Comparison of ENCODE assay signal across 21 mouse cellular contexts in the genomic region with DNA sequence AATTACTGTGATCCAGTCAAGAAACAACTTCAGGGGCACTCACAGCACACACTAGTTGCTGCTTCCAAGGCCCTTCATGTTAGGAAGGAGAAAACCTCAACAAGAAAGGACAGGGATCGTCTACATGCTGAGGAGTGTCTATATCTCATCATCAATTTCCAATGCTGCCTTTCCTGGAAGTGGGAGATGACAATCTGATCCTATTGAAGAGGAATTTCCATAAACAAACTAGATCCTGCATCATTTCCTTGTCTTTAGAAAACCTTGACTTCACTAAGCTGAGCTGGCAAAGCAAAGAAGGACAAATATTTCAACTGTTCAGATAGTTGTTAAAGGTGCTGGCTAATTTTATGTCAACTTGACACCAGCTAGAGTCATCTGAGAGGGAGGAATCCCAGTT.
DNase-seq lines count a peak whose midpoint lies in the region; ATAC-seq and TF ChIP-seq lines count a peak whose summit lies in the region.
"Had no signal": no experiment of that assay in that cellular context is flagged by ENCODE, and none has a peak within 500 bp of the region (broad histone marks: within the 10 kb centered on the region; RNA-seq: fewer than 3 reads in every experiment).

No protein-coding gene starts in this region.

- peak; percentile 98 for TF ChIP-seq EP300 in lung, postnatal 0 days (IDR thresholded peaks at IDR 0.05)

- H3K9me3 ChIP-seq in lung, postnatal 0 days (ENCODE audit: low read length) = no peaks in the 10 kb centered on the region

- H3K4me1 ChIP-seq in lung, postnatal 0 days (ENCODE audit: insufficient read depth, low read depth, low read length) = no peaks in the 10 kb centered on the region; the same call in 1 of the 2 replicates
- peaks cover 11% of the 10 kb centered on the region for H3K4me1 ChIP-seq in lung, adult 2 months (ENCODE audit: control insufficient read depth, insufficient read depth, low read length)

- H3K36me3 ChIP-seq in lung, postnatal 0 days (ENCODE audit: insufficient read depth, low read length) = no peaks in the 10 kb centered on the region
- H3K36me3 ChIP-seq: G1E had no signal

- TF ChIP-seq CTCF in lung, postnatal 0 days (IDR thresholded peaks at IDR 0.05) = no peak
- no peak for TF ChIP-seq CTCF in lung, adult 2 months (IDR thresholded peaks at IDR 0.05; ENCODE audit: insufficient read depth, low read length)

- no peak for TF ChIP-seq POLR2A in lung, adult 2 months (IDR thresholded peaks at IDR 0.05; ENCODE audit: borderline replicate concordance, extremely low read depth, low read depth, low read length)

- DNase-seq in lung, postnatal 0 days (ENCODE audit: low spot score) = peak; percentile 43
- DNase-seq in lung, adult 18-20 months = no peak
- DNase-seq in lung, postnatal 25 days (ENCODE audit: low spot score) = peak; percentile 33
- no peak for DNase-seq in lung, postnatal 14 days
- DNase-seq in lung, postnatal 36 days = peak; percentile 37
- DNase-seq in lung, adult 2 months = no peak
- DNase-seq: adrenal gland, adult 2 months; adrenal gland, adult 8-10 months; adrenal gland, postnatal 10 days; adrenal gland, postnatal 14 days; adrenal gland, postnatal 25 days; adrenal gland, postnatal 36 days; B cell, adult 2 months; cerebellum, adult 11 months; cerebellum, adult 11-12 months; cerebellum, adult 18-20 months had no signal

- no peak overlapping the region for H3K9ac ChIP-seq in lung, postnatal 0 days (replicated peaks; ENCODE audit: low read depth)

- WGBS in lung, postnatal 0 days = 24% methylated on average over 1 of the region's 1 CpGs
- 45% methylated on average over 1 of the region's 1 CpGs for WGBS in lung, adult 2 months

- no peak overlapping the region for H3K4me3 ChIP-seq in lung, postnatal 0 days (ENCODE audit: low read depth, low read length)
- no peak overlapping the region for H3K4me3 ChIP-seq in lung, adult 2 months (replicated peaks; ENCODE audit: extremely low read depth, low read depth, low read length)

- ATAC-seq in lung, postnatal 0 days = peak; percentile 46
- ATAC-seq: activated CD4-positive, CD25-positive, alpha-beta regulatory T cell, adult 4 months; CD4-positive, CD25-positive, alpha-beta regulatory T cell, adult 4 months; Patski had no signal

- H3K4me2 ChIP-seq in lung, postnatal 0 days (replicated peaks; ENCODE audit: low read depth, low read length) = no peak overlapping the region

- H3K27me3 ChIP-seq in lung, postnatal 0 days (replicated peaks; ENCODE audit: insufficient read depth, low read length) = no peaks in the 10 kb centered on the region
- H3K27me3 ChIP-seq: CH12.LX, Patski had no signal

- no peak overlapping the region for H3K27ac ChIP-seq in lung, postnatal 0 days (ENCODE audit: low read length)

Comparison
In these comparisons a context has a peak if more than half of its experiments do, and no peak if none do; other contexts are left out.
1. DNase-seq: peak in lung, postnatal 0 days (single experiment), lung, postnatal 25 days (single experiment) and lung, postnatal 36 days (single experiment); none in lung, adult 18-20 months (0 of 2), lung, postnatal 14 days (single experiment) and lung, adult 2 months (single experiment).